Mouse (Mus musculus) testis, adult 2 months (tissue): ENCODE data around the gene Abcc9. TPM values are rescaled to one million over a fixed set of nuclear protein-coding genes. Genes with fewer than 3 reads are reported as not detected.

Source experiments
- H3K27ac ChIP-seq: fragments of 200-500 bp; 2 replicates; pipeline ENCODE4 v1.5.1; 2012; ENCODE audit warnings: low read depth, low read length; ENCODE audit not compliant: control insufficient read depth, insufficient read depth
- H3K27me3 ChIP-seq: fragments of 200-500 bp; 2 replicates; pipeline ENCODE4 v1.6.1; 2012; ENCODE audit warnings: mild to moderate bottlenecking, low read length, moderate library complexity; ENCODE audit not compliant: control insufficient read depth, insufficient read depth
- H3K36me3 ChIP-seq: fragments of 200-500 bp; 2 replicates; pipeline ENCODE4 v1.6.1; 2012; ENCODE audit warnings: mild to moderate bottlenecking, low read length; ENCODE audit not compliant: control insufficient read depth, insufficient read depth
- H3K4me1 ChIP-seq: fragments of 200-500 bp; 2 replicates; pipeline ENCODE4 v1.6.1; 2012; ENCODE audit warnings: low read length; ENCODE audit not compliant: control insufficient read depth, insufficient read depth
- H3K4me3 ChIP-seq: fragments of 200-500 bp; 2 replicates; pipeline ENCODE4 v1.5.1; 2012; ENCODE audit warnings: low read depth, mild to moderate bottlenecking, low read length, moderate library complexity, mixed read lengths; ENCODE audit not compliant: control insufficient read depth
- CTCF ChIP-seq: fragments of 200-500 bp; IDR thresholded peaks from 2 replicates; pipeline ENCODE4 v1.5.1; 2012; ENCODE audit warnings: low read depth, mild to moderate bottlenecking, inconsistent platforms, low read length, moderate library complexity; ENCODE audit not compliant: control insufficient read depth, insufficient read depth, insufficient replicate concordance
- POLR2A ChIP-seq: fragments of 200-500 bp; IDR thresholded peaks from 2 replicates; pipeline ENCODE4 v1.6.1; 2012; ENCODE audit warnings: low read depth, mild to moderate bottlenecking, inconsistent platforms, low read length, moderate library complexity; ENCODE audit not compliant: control insufficient read depth
- polyA plus RNA-seq: library from polyadenylated mRNA; depleted of rRNA; stranded (reverse); fragments of >200 nt; gene quantifications from 2 replicates; pipeline ENCODE4 v1.2.3, GENCODE M21; 2012

Gene Abcc9
- polyA plus RNA-seq, 1 experiment = 0.78 TPM

DNA sequence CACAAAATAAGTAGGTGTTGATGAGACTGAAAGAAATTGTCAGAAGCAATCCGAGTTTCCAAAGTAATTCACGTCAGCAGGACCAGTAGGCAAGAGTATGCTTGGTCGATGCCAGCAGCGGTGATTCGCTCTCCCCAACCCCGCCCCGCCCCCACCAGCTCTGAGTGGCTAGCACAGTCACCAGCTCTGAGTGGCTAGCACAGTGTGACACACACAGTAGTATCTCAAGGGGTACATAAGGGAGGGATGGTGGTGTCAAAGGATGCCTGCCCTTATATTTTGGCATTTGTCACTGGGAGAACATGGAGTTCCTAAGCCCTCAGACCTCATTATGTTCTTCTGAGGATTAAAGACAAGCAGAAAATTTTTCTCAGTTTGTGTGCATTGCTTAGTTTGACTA lies 56.6 kb downstream of the Abcc9 start:
- Histone ChIP-seq H3K4me1 (no peaks in the 10 kb centered on the region), H3K4me3 (no peak overlapping the region), H3K27me3 (no peaks in the 10 kb centered on the region), H3K36me3 (no peaks in the 10 kb centered on the region), H3K27ac (no peak overlapping the region)
- TF ChIP-seq CTCF = no peak
- no peak for TF ChIP-seq POLR2A

DNA sequence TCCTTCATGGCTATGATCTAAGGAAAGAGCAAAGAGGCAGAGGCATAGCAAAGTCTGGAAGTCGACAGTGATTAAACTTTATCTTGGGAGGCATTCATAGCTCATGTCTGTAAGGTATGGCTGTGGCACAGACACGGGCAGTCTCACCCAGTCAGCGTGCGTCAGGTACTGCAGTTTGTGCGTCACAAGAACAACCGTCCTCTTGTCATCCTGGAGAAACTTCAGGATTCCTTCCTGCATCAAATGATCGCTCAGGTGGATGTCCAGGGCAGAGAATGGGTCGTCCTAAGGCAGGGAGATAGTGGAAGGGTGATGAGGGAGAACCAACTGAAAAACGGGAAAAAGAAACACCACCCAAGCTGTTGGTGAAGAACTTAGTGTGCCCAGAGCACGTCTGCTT lies 62.8 kb downstream of the Abcc9 start:
- no peak overlapping the region for H3K4me3 ChIP-seq
- no peaks in the 10 kb centered on the region for H3K4me1 ChIP-seq
- TF ChIP-seq POLR2A = no peak
- TF ChIP-seq CTCF = no peak
- no peaks in the 10 kb centered on the region for H3K27me3 ChIP-seq
- H3K27ac ChIP-seq = no peak overlapping the region
- no peaks in the 10 kb centered on the region for H3K36me3 ChIP-seq

DNA sequence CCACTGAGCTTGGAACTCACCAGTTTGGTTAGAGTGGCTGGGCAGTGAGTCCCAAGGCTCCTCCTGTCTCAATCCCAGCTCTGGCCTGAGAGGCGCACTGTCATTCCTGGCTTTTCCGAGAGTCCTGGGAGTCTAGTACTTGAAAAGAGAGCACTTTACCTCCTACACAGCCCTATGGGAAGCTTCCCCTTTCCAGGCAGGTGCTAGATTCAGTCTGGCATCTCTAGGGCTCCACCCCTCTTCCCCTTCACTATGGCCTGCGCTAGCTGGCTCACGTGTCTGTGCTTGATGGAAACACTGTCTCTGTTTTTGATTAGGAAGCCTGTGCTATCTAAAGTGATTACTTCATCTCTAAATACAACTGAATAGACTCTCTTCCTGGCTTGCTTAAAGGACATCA lies 66.5 kb downstream of the Abcc9 start:
- no peaks in the 10 kb centered on the region for H3K36me3 ChIP-seq
- H3K27ac ChIP-seq = no peak overlapping the region
- no peak overlapping the region for H3K4me3 ChIP-seq
- H3K4me1 ChIP-seq = no peaks in the 10 kb centered on the region
- TF ChIP-seq CTCF (no peak), POLR2A (no peak)
- H3K27me3 ChIP-seq = no peaks in the 10 kb centered on the region

DNA sequence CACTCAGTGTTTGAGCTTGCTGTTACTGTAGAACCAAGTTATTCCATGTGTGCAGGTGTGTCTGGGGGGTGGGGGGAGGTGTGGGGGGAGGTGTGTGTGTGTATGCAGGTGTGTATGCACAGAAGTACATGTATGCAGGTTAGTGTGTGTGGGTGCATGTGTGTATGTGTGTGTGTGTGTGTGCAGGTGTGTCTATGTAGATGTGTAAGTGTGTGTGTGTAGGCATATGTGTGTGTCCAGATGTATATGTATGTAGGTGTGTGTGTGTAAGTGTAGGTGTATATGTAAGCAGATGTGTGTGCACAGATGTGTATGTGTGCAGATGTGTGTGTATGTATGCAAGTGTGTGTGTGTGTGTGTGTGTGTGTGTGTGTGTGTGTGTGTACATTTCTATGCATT lies 66.9 kb downstream of the Abcc9 start:
- no peaks in the 10 kb centered on the region for H3K27me3 ChIP-seq
- TF ChIP-seq CTCF (no peak), POLR2A (no peak)
- H3K4me3 ChIP-seq = no peak overlapping the region
- H3K36me3 ChIP-seq = no peaks in the 10 kb centered on the region
- H3K27ac ChIP-seq = no peak overlapping the region
- H3K4me1 ChIP-seq = no peaks in the 10 kb centered on the region

DNA sequence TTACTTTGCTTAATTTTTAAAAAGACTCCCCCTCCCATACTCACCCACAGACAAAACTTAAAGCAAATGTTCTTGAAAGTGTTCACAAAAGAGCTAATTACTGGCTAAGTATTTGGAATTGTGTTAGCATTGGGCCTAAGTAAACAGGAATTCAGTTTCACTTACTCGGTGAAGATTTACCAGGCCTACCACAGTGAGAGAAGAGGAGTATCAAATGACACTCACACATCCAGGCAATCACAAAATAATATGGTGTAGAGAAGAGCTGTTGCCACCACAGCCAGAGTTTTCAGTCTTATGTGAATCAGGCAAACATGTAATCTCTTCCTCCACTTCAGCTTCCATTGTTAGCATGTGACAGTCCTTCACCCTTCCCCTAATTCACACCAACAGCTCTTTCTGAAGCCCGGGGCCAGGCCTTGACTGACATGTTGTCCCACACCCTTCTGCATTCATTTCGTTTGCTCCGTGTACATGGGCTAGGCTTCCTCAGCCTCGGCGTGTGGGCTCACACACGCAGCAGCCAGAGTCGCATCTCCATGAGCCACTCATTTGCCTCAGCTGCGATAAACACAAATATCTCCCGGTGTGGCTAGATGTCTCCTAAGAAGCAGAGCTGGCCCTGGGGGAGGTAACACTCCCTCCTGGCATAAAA lies 67.5 kb downstream of the Abcc9 start:
- no peak overlapping the region for H3K27ac ChIP-seq
- H3K27me3 ChIP-seq = no peaks in the 10 kb centered on the region
- H3K4me3 ChIP-seq = no peak overlapping the region
- H3K4me1 ChIP-seq = no peaks in the 10 kb centered on the region
- TF ChIP-seq POLR2A (no peak), CTCF (no peak)
- no peaks in the 10 kb centered on the region for H3K36me3 ChIP-seq

DNA sequence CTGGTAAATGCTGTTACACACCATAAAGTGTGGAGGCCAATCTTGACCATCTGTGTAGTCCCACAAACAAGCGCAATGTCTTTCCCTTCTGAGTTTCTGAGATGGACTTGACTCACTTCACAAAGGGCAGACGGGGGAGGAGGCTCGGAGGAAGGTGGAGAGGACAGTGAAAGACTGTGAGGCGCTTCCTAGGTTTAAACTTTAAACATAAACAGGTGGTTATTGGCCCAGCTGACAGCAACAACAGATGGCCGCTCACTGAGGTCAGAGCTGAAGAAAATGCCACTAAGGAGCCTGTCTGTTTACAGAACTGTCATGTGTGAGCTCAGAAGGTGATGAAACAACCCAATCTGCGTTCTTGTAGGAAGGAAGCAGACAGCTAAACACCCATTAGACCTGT lies 78.8 kb downstream of the Abcc9 start:
- no peak overlapping the region for H3K27ac ChIP-seq
- no peaks in the 10 kb centered on the region for H3K4me1 ChIP-seq
- H3K36me3 ChIP-seq = no peaks in the 10 kb centered on the region
- TF ChIP-seq CTCF = no peak
- no peak for TF ChIP-seq POLR2A
- H3K27me3 ChIP-seq = no peaks in the 10 kb centered on the region
- H3K4me3 ChIP-seq = no peak overlapping the region

DNA sequence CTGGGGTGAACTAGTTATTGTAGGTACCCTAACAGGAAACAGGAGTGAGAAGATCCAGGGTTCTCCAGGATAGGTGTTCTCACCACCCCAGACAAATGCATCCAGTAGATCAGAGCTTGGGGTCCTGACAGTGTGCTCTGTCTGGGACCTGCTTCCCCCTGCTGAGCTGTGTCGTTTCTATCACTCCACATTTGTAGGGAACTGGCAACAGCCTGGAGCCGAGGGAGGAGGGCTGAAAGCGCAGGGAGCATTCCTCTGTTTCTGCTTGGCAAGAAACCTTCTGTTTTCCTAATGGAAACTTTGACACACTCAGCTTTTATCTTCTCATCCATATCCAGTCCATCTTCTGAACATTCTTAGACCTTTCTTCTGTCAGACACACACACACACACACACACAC lies 85.5 kb downstream of the Abcc9 start:
- no peak overlapping the region for H3K27ac ChIP-seq
- TF ChIP-seq POLR2A (no peak), CTCF (no peak)
- H3K36me3 ChIP-seq = no peaks in the 10 kb centered on the region
- no peaks in the 10 kb centered on the region for H3K4me1 ChIP-seq
- no peak overlapping the region for H3K4me3 ChIP-seq
- H3K27me3 ChIP-seq = no peaks in the 10 kb centered on the region

DNA sequence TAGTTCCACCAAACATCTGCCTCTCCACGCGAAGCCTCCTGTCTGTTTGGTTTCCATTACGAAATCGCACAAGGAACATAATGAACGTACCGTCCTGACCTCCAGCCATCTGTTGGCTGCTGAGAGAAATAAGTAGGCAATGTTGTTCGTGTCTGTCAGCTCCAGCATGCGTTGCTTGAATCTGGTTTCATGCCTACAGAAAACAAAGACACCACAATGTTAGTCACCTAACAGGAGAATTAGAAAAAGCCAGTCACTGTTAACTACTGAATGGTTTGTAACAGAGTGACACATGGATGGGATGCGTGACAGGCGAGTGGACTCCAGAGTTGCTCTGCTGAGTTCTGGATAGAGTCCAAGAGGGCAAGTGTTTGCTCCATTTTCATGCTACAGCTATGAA lies 87.8 kb downstream of the Abcc9 start:
- H3K36me3 ChIP-seq = no peaks in the 10 kb centered on the region
- no peak for TF ChIP-seq POLR2A
- no peak for TF ChIP-seq CTCF
- no peak overlapping the region for H3K27ac ChIP-seq
- H3K4me3 ChIP-seq = no peak overlapping the region
- no peaks in the 10 kb centered on the region for H3K27me3 ChIP-seq
- no peaks in the 10 kb centered on the region for H3K4me1 ChIP-seq
